Mouse (Mus musculus) ES-E14 (cell line): ENCODE data around the gene Znhit2.

ENCODE experiments used
- CHD2 ChIP-seq: IDR thresholded peaks from 2 replicates; pipeline ENCODE4 v1.6.1; 2014; ENCODE audit warnings: mild to moderate bottlenecking, low read depth, low read length, inconsistent platforms
- HCFC1 ChIP-seq: IDR thresholded peaks from 2 replicates; pipeline ENCODE4 v1.6.1; 2012; ENCODE audit warnings: low read length, inconsistent platforms, borderline replicate concordance; ENCODE audit not compliant: insufficient read depth
- MAFK ChIP-seq: IDR thresholded peaks from 2 replicates; pipeline ENCODE4 v1.6.1; 2014; ENCODE audit warnings: mild to moderate bottlenecking, low read depth, low read length, inconsistent platforms; ENCODE audit not compliant: insufficient read depth
- ZC3H11A ChIP-seq: IDR thresholded peaks from 2 replicates; pipeline ENCODE4 v1.6.1; 2012; ENCODE audit warnings: low read depth, mild to moderate bottlenecking, inconsistent platforms, low read length, borderline replicate concordance
- ZNF384 ChIP-seq: IDR thresholded peaks from 2 replicates; pipeline ENCODE4 v1.6.1; 2012; ENCODE audit warnings: low read depth, low read length, inconsistent platforms

- TF ChIP-seq CHD2 (no peak), ZC3H11A (no peak), ZNF384 (no peak), MAFK (no peak), HCFC1 (no peak)
These were observed 9.7 kb downstream of the Znhit2 start for GRCm38 (mm10) chr19:6070571-6071250.
